ENCODE assay signal across 12 mouse cellular contexts in the genomic region with DNA sequence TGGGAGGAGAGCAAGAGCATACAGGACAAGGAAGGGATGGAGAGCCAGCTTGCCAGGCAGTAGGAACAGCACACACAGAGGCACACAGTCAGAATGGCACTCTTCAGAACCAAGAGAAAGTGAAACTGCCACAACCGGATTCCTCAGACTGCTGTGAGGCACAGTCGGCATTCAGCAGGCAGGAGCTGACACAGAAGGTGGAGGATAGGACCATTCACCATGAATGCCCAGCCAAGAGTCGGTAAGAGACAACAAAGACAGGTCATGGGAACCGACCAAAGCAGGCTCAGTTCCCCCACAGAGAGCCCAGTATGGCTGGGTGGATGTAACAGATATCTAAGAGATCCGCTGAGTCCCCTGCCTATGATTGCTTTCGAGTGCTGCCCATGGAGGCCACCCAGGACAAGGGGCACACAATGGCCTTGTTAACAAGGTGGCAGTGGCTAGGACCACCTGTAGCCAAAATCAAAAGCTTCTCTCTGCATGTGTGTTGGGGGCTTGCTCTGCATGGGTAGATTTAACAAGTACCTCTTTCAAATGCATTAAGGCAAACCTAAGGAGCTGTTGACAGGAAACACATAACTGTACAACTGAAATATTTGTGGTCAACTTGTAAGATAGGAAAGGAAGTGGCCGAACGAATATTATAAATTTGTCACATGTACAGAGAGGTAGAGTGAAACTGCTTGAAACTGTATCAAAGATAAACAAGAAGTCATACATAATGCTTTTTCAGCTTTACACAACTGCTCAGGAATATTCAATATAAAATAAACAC. TPM values are rescaled to one million over a fixed set of nuclear protein-coding genes. Genes with fewer than 3 reads are reported as not detected.
DNase-seq lines count a peak whose midpoint lies in the region; ATAC-seq and TF ChIP-seq lines count a peak whose summit lies in the region.
"Had no signal": no experiment of that assay in that cellular context is flagged by ENCODE, and none has a peak within 500 bp of the region (broad histone marks: within the 10 kb centered on the region; RNA-seq: fewer than 3 reads in every experiment).

No protein-coding gene starts in this region.

- no peak overlapping the region; the same call in 1 of the 2 replicates for H3K9ac ChIP-seq in heart, postnatal 0 days (replicated peaks; ENCODE audit: low read depth, low read length)
- H3K9ac ChIP-seq in heart, embryonic 11.5 days (ENCODE audit: low read depth, low read length), result no peak overlapping the region

- H3K4me1 ChIP-seq in heart, postnatal 0 days (ENCODE audit: control insufficient read depth, insufficient read depth), result no peaks in the 10 kb centered on the region
- H3K4me1 ChIP-seq in heart, embryonic 11.5 days (ENCODE audit: control insufficient read depth, insufficient read depth, low read length), result no peaks in the 10 kb centered on the region

- no peaks in the 10 kb centered on the region for H3K36me3 ChIP-seq in heart, postnatal 0 days (replicated peaks; ENCODE audit: control insufficient read depth, insufficient read depth, low read length)
- no peaks in the 10 kb centered on the region for H3K36me3 ChIP-seq in heart, embryonic 11.5 days (ENCODE audit: control insufficient read depth, insufficient read depth, low read length)

- no peaks in the 10 kb centered on the region for H3K9me3 ChIP-seq in heart, postnatal 0 days (replicated peaks; ENCODE audit: control insufficient read depth, low read length)
- no peaks in the 10 kb centered on the region for H3K9me3 ChIP-seq in heart, embryonic 11.5 days (replicated peaks; ENCODE audit: control insufficient read depth, low read length)

- no peak for DNase-seq in heart, postnatal 0 days (ENCODE audit: low spot score)
- peak; percentile 52 for DNase-seq in A20 (ENCODE audit: low read depth, low spot score)
- no peak for DNase-seq in embryo, embryonic 10.5 days (ENCODE audit: low spot score)
- DNase-seq in heart, postnatal 10 days, result no peak
- DNase-seq in layer of hippocampus, adult 2 months (ENCODE audit: low spot score in 2 of 2), result no peak
- DNase-seq: cerebellum, adult 11 months; kidney, adult 18-20 months; layer of hippocampus, adult 9-11 months; right cerebral cortex, postnatal 14 days had no signal

- H3K27ac ChIP-seq in heart, postnatal 0 days (ENCODE audit: low read depth), result no peak overlapping the region
- no peak overlapping the region for H3K27ac ChIP-seq in heart, embryonic 11.5 days (ENCODE audit: low read depth, low read length)
- no peak overlapping the region; the same call in 1 of the 2 replicates for H3K27ac ChIP-seq in layer of hippocampus, adult 2 months

- H3K4me3 ChIP-seq in heart, postnatal 0 days (ENCODE audit: low read depth, low read length), result no peak overlapping the region
- H3K4me3 ChIP-seq in heart, embryonic 11.5 days (ENCODE audit: low read depth, low read length), result no peak overlapping the region
- no peak overlapping the region for H3K4me3 ChIP-seq in layer of hippocampus, adult 2 months

- no peak for TF ChIP-seq EP300 in heart, postnatal 0 days (IDR thresholded peaks at IDR 0.05; ENCODE audit: low read depth)

- ATAC-seq in heart, postnatal 0 days (ENCODE audit: insufficient read depth, low read depth), result no peak
- ATAC-seq in heart, embryonic 11.5 days (replicated peaks; ENCODE audit: insufficient number of reproducible peaks, low FRiP score, low TSS enrichment), result no peak
- peak; percentile 50 for ATAC-seq in common myeloid progenitor, adult 5-6 weeks (replicated peaks; ENCODE audit: low read depth, poor library complexity, severe bottlenecking)
- peak; percentile 65 for ATAC-seq in neutrophil, adult 5-6 weeks (ENCODE audit: extremely low read depth, insufficient number of reproducible peaks, low FRiP score, poor library complexity, severe bottlenecking)

- TF ChIP-seq CTCF in heart, postnatal 0 days (IDR thresholded peaks at IDR 0.05; ENCODE audit: low read depth), result no peak
- TF ChIP-seq CTCF in layer of hippocampus, adult 2 months (conservative IDR thresholded peaks at IDR 0.05), result no peak

- H3K4me2 ChIP-seq in heart, postnatal 0 days (ENCODE audit: low read depth, low read length), result peak overlapping the region; percentile 39; the same call in 1 of the 2 replicates
- no peak overlapping the region for H3K4me2 ChIP-seq in heart, embryonic 11.5 days

- intact Hi-C loops in heart, postnatal 10 days (cut with DNase I), result no loop called here

- 43% methylated on average over 8 of the region's 8 CpGs for WGBS in heart, postnatal 0 days
- 54% methylated on average over 8 of the region's 8 CpGs for WGBS in heart, embryonic 11.5 days (ENCODE audit: insufficient replicate concordance)

- H3K27me3 ChIP-seq in heart, postnatal 0 days (ENCODE audit: control insufficient read depth, insufficient read depth, low read length), result 0 out of 2 replicates have a peak, but pooled peaks cover 4% of the 10 kb centered on the region
- 0 out of 2 replicates have a peak, but pooled peaks cover 2% of the 10 kb centered on the region for H3K27me3 ChIP-seq in heart, embryonic 11.5 days (ENCODE audit: control insufficient read depth, insufficient read depth, low read length)

RNA-seq across cellular contexts. Expression of a gene that starts 17.7 kb away (rescaled TPM):
- 0.58 TPM in 1 of 2 replicates, not detected in the other for total RNA-seq in heart, postnatal 0 days (2014; rRNA removed; ENCODE audit: low replicate concordance)
- polyA plus RNA-seq in heart, postnatal 0 days (2015; fragmentation: Nextera tagmentation; extraction: Ambion mirVana), result 0.07 and 0.08 TPM in 2 replicates
- polyA plus RNA-seq in heart, embryonic 11.5 days (2014; fragmentation: Nextera tagmentation; extraction: Ambion mirVana), result 0.04 and 0.10 TPM in 2 replicates
- 3.8 and 4.3 TPM in 2 replicates for total RNA-seq in common myeloid progenitor, adult 5-6 weeks (2017)
- 31.4 and 32.7 TPM in 2 replicates for total RNA-seq in neutrophil, adult 5-6 weeks (2017)
- total RNA-seq in heart, postnatal 10 days (2021), result under 1 TPM; 0.12 TPM
- total RNA-seq in layer of hippocampus, adult 2 months (2021), result 1 to 10 TPM; 6.3 to 6.9 TPM

Comparison
In these comparisons a context has a peak if more than half of its experiments do, and no peak if none do; other contexts are left out.
1. ATAC-seq: peak in common myeloid progenitor, adult 5-6 weeks (single experiment) and neutrophil, adult 5-6 weeks (single experiment); none in heart, postnatal 0 days (single experiment) and heart, embryonic 11.5 days (single experiment).